Mouse (Mus musculus): ENCODE data around the gene Rnf41.

- TF ChIP-seq TCF12 (IDR thresholded peaks at IDR 0.05; ENCODE audit: low read depth, low read length) (no peak), MYC (IDR thresholded peaks at IDR 0.05; ENCODE audit: low read depth, low read length) (no peak), EP300 (IDR thresholded peaks at IDR 0.05; ENCODE audit: low read depth in 1 of 2, low read length in 2 of 2) (no peak), CTCF (IDR thresholded peaks at IDR 0.05 in 2 of 3, conservative IDR thresholded peaks at IDR 0.05 in 1 of 3; ENCODE audit: control insufficient read depth in 1 of 3, insufficient read depth in 1 of 3, low read depth in 2 of 3, low read length in 3 of 3, poor library complexity in 1 of 3, severe bottlenecking in 1 of 3) (no peak), GATA1 (IDR thresholded peaks at IDR 0.05; ENCODE audit: low read depth, low read length) (no peak), MAFK (IDR thresholded peaks at IDR 0.05; ENCODE audit: borderline replicate concordance, low read depth, low read length) (no peak), ELF1 (IDR thresholded peaks at IDR 0.05; ENCODE audit: low read depth, low read length) (no peak), RAD21 (IDR thresholded peaks at IDR 0.05; ENCODE audit: low read depth, low read length) (no peak), TAL1 (IDR thresholded peaks at IDR 0.05; ENCODE audit: low read length) (no peak), HCFC1 (IDR thresholded peaks at IDR 0.05; ENCODE audit: low read depth, low read length) (no peak), MAZ (IDR thresholded peaks at IDR 0.05; ENCODE audit: low read depth, low read length) (no peak)
Observed at GRCm38 (mm10) chr10:128425260-128425659, 13.8 kb downstream of the Rnf41 start.

Measured in MEL (cell line).